Mouse (Mus musculus): Measurements from ENCODE around the gene Shtn1. TPM values are rescaled to one million over a fixed set of nuclear protein-coding genes. Genes with fewer than 3 reads are reported as not detected.

The Shtn1 gene
- total RNA-seq, 2 experiments from 2014 or later, result 1.6 TPM

GRCm38 (mm10) chr19:58979436-58980055 lies 96.4 kb downstream of the Shtn1 start:
- no peak for DNase-seq (ENCODE audit: low spot score)
- intact Hi-C loops (cut with DNase I), result no loop called here

- intact Hi-C loops (cut with DNase I), result no loop called here
- DNase-seq (ENCODE audit: low spot score), result no peak
Measured at GRCm38 (mm10) chr19:58978401-58979171, 97.3 kb downstream of the Shtn1 start.

GRCm38 (mm10) chr19:58975216-58975863 lies 100.6 kb downstream of the Shtn1 start:
- DNase-seq (ENCODE audit: low spot score), result no peak
- intact Hi-C loops (cut with DNase I), result no loop called here

GRCm38 (mm10) chr19:58974126-58974525 lies 101.8 kb downstream of the Shtn1 start:
- intact Hi-C loops (cut with DNase I), result no loop called here
- no peak for DNase-seq (ENCODE audit: low spot score)

DNA sequence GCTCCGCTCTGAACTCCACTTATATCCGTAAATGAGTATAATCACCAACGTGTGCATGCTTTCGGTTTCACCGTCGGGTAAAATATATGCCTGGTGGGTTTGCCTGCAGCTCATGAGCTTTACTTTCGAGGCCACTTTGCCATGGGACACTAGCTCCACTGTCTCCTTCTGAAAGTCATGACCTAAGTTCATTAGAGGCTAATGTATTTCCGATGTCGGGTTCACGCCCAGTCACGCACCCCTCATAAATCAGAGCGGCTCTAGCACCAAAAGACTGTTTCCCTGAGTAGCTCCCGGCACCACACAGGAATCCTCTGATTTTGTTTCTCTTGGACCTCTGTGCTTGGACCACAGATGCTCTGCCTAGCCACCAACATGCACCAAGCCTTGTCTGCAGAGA lies 105.1 kb downstream of the Shtn1 start:
- intact Hi-C loops (cut with DNase I), result no loop called here
- DNase-seq (ENCODE audit: low spot score), result no peak

DNA sequence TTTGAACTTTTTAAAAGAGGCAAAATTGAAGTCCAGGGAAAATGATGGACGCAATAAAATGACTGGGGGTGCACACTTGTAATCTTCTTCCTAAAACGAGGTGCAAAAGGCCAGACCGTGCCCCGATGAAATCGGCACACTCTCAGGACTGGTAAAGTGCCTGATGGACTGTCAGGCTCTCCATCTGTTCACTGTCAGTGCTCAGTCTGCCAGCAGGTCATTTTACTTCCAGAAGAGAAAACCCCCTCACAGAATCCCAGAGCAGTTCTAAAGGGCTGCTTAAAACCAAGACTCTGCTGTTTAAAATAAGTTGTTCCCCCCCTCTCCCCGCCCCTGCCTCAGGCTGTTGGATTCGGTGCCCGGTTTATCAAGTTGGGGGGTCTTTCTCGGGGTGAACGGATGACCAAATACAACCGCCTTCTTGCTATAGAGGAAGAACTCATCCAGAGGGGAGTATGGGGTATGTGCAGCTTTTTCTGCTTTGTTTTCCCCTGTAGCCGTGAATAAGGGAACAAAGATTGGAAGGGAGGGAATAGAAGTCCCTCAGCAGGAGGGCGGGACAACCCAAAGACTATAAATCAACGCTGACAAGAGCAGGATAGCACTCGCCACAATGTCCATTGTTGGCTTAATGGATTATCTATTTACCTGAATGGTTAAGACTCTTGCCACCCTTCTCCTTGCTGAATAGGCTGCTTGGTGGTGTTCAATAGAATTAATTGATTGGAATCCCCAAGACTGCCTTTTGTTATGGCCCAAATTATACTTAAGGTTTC lies 107.0 kb downstream of the Shtn1 start:
- no peak for DNase-seq (ENCODE audit: low spot score)
- intact Hi-C loops (cut with DNase I), result no loop called here

GRCm38 (mm10) chr19:58963011-58963410 lies 112.9 kb downstream of the Shtn1 start:
- intact Hi-C loops (cut with DNase I), result no loop called here
- DNase-seq (ENCODE audit: low spot score), result no peak

DNA sequence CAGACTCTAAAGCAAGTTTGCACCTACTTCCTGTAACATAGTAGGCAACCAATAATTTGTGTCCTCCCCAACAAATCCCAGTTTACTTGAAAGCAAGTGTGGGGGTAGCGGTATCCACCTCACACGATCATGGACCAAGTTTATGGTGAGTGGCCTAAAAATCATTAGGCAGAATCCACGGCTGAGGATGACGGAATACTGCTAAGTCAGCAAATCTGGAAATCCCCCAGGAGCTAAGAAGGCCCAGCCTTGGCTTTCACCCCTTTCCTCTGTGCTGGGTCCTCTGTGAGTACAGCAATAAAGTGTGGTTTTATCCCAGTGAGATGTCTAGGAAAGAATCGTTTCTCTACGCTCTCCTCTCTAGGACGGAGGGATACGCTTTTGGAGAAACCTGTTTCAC lies 121.1 kb downstream of the Shtn1 start:
- intact Hi-C loops (cut with DNase I), result no loop called here
- DNase-seq (ENCODE audit: low spot score), result no peak

DNA sequence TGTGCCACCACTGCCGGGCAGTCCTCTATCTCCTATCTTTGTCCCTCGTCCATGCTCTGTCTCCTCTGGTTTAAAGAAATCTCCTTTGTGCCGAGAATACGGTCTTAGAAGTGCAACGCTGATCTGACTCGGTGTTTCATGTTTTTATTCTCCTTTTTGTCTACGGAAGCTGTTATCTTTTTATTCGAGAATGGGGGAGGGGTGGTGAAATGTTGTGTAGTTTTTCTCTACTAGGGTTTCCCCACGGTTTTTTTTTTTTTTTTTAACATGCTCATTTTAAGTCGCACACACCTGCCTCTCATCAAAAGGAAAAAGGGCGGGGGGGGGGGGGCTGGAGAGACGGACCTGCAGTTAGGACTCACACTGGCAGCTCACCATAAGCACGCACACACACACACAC lies 123.7 kb downstream of the Shtn1 start:
- DNase-seq (ENCODE audit: low spot score), result no peak
- intact Hi-C loops (cut with DNase I), result no loop called here

DNA sequence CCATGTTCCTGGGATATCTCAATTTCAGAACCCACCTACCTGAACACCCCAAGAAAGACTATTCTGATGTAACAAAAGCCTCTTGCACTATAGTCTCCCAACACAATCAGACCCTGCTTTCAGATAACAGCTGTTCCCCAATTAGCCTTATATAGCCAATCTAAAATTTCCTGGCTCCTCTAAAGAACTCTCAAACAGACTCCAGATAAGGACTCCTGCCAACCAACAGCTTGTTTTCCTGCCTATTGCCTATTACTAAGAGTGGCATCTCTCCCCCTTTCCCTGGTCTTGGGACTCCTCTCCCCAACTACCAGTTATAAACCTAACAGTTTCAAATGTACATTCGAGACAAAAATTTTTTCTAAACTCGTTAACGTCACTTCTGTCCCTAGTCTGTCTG lies 124.4 kb downstream of the Shtn1 start:
- intact Hi-C loops (cut with DNase I), result no loop called here
- DNase-seq (ENCODE audit: low spot score), result no peak

DNA sequence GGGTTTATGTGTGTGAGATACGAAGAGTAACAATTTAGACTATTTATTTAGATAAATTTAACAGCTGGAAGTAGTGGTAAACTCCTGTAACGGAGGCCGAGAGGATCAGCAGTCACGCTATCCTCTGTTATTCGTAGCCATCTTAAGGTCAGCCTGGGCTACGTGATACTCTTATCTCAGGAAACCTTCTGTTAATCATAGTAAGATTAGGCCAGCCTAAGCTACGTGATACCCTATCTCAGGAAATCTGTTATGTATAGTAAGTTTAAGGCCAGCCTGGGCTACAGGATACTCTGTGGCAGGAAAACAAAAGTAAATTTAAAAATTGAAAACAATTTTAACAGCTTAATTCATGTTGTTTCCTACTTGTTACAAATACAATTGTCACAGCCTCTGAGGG lies 129.9 kb downstream of the Shtn1 start:
- no peak for DNase-seq (ENCODE audit: low spot score)
- intact Hi-C loops (cut with DNase I), result no loop called here

GRCm38 (mm10) chr19:58942841-58943828 lies 132.8 kb downstream of the Shtn1 start, which contains the start of the genes Eno4 and Hspa12a:
Gene Eno4, plus strand, starts transcription at chr19:58943425.
Gene Hspa12a, minus strand, starts transcription at chr19:58943654.
- intact Hi-C loops (cut with DNase I), result no loop called here
- DNase-seq (ENCODE audit: low spot score), result peak; percentile 91

DNA sequence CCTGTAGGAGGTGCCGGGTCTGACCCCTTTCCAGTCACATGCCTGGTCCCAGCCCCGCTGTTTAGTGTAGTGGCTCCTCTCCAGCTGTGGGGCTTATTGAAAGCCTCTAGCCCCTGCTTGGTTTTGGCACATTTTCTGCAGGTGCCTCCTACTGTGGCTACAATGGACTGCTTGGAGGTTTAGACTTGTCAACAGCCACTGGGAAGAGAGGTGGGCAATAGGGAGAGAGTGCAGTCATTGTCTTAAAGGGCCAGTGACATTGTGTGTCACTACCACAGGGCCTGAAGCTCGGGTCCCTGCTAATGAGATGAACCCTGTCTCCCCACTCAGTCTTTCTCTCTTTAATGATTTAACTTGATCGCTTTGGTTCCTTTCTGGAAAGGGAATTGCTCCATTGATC lies 142.8 kb downstream of the Shtn1 start:
- DNase-seq (ENCODE audit: low spot score), result no peak
- intact Hi-C loops (cut with DNase I), result no loop called here

GRCm38 (mm10) chr19:58931081-58931800 lies 144.7 kb downstream of the Shtn1 start:
- intact Hi-C loops (cut with DNase I), result no loop called here
- no peak for DNase-seq (ENCODE audit: low spot score)

Other genes with a start within 250 kb of the Shtn1 start
- not detected for gene Eno4, start 132.7 kb downstream of the Shtn1 start, total RNA-seq (2021)
- 10 to 100 TPM; 22.7 to 24.4 TPM for gene Hspa12a, start 132.4 kb downstream of the Shtn1 start, total RNA-seq (2021)
- not detected for gene Vax1, start 94.0 kb upstream of the Shtn1 start, total RNA-seq (2021)
- gene Kcnk18, start 143.1 kb upstream of the Shtn1 start, total RNA-seq (2021), result not detected
- gene Slc18a2, start 184.8 kb upstream of the Shtn1 start, total RNA-seq (2021), result under 1 TPM; 0.68 to 0.70 TPM
- 100 to 1,000 TPM; 247 to 305 TPM for gene Rps12-ps3, start 246.2 kb upstream of the Shtn1 start, total RNA-seq (2021)

All from heart, postnatal 25 days (tissue).